In genomic region chr2:181364860-181365596, GRCm38 (mm10) we compare ENCODE assay signal across 8 mouse cellular contexts. TPM values are rescaled to one million over a fixed set of nuclear protein-coding genes. Genes with fewer than 3 reads are reported as not detected.
DNase-seq lines count a peak whose midpoint lies in the region; ATAC-seq and TF ChIP-seq lines count a peak whose summit lies in the region.

Gene Zgpat (plus strand): TSS chr2:181364928.
Gene Arfrp1 (minus strand): TSS chr2:181365404.

- H3K9me3 ChIP-seq in ES-E14 (ENCODE audit: control insufficient read depth, insufficient read depth, low read depth, low read length) = no peaks in the 10 kb centered on the region
- H3K9me3 ChIP-seq in forebrain, embryonic 16.5 days (ENCODE audit: control insufficient read depth, low read length) = no peaks in the 10 kb centered on the region
- H3K9me3 ChIP-seq in lung, embryonic 14.5 days (ENCODE audit: low read depth, low read length) = no peaks in the 10 kb centered on the region

- intact Hi-C loops in heart, postnatal 36 days (cut with DNase I) = no loop called here

- H3K4me3 ChIP-seq in ES-E14 (ENCODE audit: insufficient read depth in 1 of 2, low read depth in 1 of 2, low read length in 2 of 2, poor library complexity in 1 of 2, severe bottlenecking in 1 of 2) = peak within 1 kb of the TSS; percentile 91 to 98
- H3K4me3 ChIP-seq in forebrain, embryonic 16.5 days (replicated peaks; ENCODE audit: low read length) = peak within 1 kb of the TSS; percentile 93
- H3K4me3 ChIP-seq in layer of hippocampus, adult 2 months = peak within 1 kb of the TSS; percentile 77
- H3K4me3 ChIP-seq in lung, embryonic 14.5 days (ENCODE audit: low read depth, low read length) = peak within 1 kb of the TSS; percentile 91
- peak within 1 kb of the TSS; percentile 74 for H3K4me3 ChIP-seq in olfactory bulb, adult 2 months (ENCODE audit: insufficient read depth, low read depth, low read length)
- H3K4me3 ChIP-seq in thymus, adult 2 months (ENCODE audit: control insufficient read depth, insufficient read depth, low read length) = peak within 1 kb of the TSS; percentile 84

- 0 out of 2 replicates have a peak, but pooled peaks have one; percentile 15 for TF ChIP-seq CTCF in layer of hippocampus, adult 2 months (conservative IDR thresholded peaks at IDR 0.05)
- no peak for TF ChIP-seq CTCF in lung, embryonic 14.5 days (IDR thresholded peaks at IDR 0.05; ENCODE audit: low read depth)
- no peak for TF ChIP-seq CTCF in olfactory bulb, adult 2 months (IDR thresholded peaks at IDR 0.05; ENCODE audit: insufficient read depth, low read depth, low read length)
- peak; percentile 58; the same call in 1 of the 2 replicates for TF ChIP-seq CTCF in thymus, adult 2 months (IDR thresholded peaks at IDR 0.05; ENCODE audit: borderline replicate concordance, control insufficient read depth, extremely low read depth, insufficient read depth, low read length, poor library complexity)

- H3K27ac ChIP-seq in ES-E14 (ENCODE audit: insufficient read depth, low read depth, low read length, poor library complexity, severe bottlenecking) = peak within 1 kb of the TSS; percentile 65
- peak within 1 kb of the TSS; percentile 79 for H3K27ac ChIP-seq in forebrain, embryonic 16.5 days (ENCODE audit: low read length)
- peak within 1 kb of the TSS; percentile 96 for H3K27ac ChIP-seq in layer of hippocampus, adult 2 months
- H3K27ac ChIP-seq in lung, embryonic 14.5 days (ENCODE audit: low read depth) = peak within 1 kb of the TSS; percentile 94
- H3K27ac ChIP-seq in olfactory bulb, adult 2 months (ENCODE audit: insufficient read depth, low read depth, low read length) = peak within 1 kb of the TSS; percentile 80
- H3K27ac ChIP-seq in thymus, adult 2 months (ENCODE audit: control insufficient read depth, insufficient read depth, low read length) = peak within 1 kb of the TSS; percentile 30

- peak; percentile 91 for ATAC-seq in forebrain, embryonic 16.5 days
- peak; percentile 93 for ATAC-seq in lung, embryonic 14.5 days (ENCODE audit: insufficient read depth)

- H3K27me3 ChIP-seq in forebrain, embryonic 16.5 days (replicated peaks; ENCODE audit: control insufficient read depth, insufficient read depth, low read length) = no peaks in the 10 kb centered on the region
- H3K27me3 ChIP-seq in lung, embryonic 14.5 days (ENCODE audit: insufficient read depth, low read length) = no peaks in the 10 kb centered on the region
- H3K27me3 ChIP-seq in thymus, adult 2 months (ENCODE audit: control insufficient read depth, insufficient read depth, low read length) = no peaks in the 10 kb centered on the region

- peak; percentile 70 for DNase-seq in ES-E14 (ENCODE audit: low read depth, low spot score)
- DNase-seq in cerebellum, adult 11-12 months = peak; percentile 88
- DNase-seq in heart, postnatal 36 days = peak; percentile 88 to 90
- peak; percentile 88 to 89 for DNase-seq in layer of hippocampus, adult 2 months (ENCODE audit: low spot score in 2 of 2)
- peak; percentile 94 for DNase-seq in lung, embryonic 14.5 days
- DNase-seq in thymus, adult 2 months = peak; percentile 86

- H3K4me2 ChIP-seq in forebrain, embryonic 16.5 days (ENCODE audit: low read length) = peak within 1 kb of the TSS; percentile 87
- peak within 1 kb of the TSS; percentile 96 for H3K4me2 ChIP-seq in lung, embryonic 14.5 days

- H3K4me1 ChIP-seq in ES-E14 (ENCODE audit: control insufficient read depth in 2 of 2, insufficient read depth in 2 of 2, low read length in 2 of 2, poor library complexity in 1 of 2) = peaks cover 4% of the 10 kb centered on the region in 2 experiments; a peak in 1 of 4 replicates
- H3K4me1 ChIP-seq in forebrain, embryonic 16.5 days (replicated peaks; ENCODE audit: control insufficient read depth, insufficient read depth, low read length) = peaks cover 35% of the 10 kb centered on the region
- H3K4me1 ChIP-seq in lung, embryonic 14.5 days (ENCODE audit: insufficient read depth) = peaks cover 16% of the 10 kb centered on the region
- peaks cover 3% of the 10 kb centered on the region; the same call in 1 of the 2 replicates for H3K4me1 ChIP-seq in olfactory bulb, adult 2 months (ENCODE audit: control insufficient read depth, insufficient read depth, low read length)
- H3K4me1 ChIP-seq in thymus, adult 2 months (replicated peaks; ENCODE audit: control insufficient read depth, insufficient read depth, low read length) = peaks cover 10% of the 10 kb centered on the region

- under 1% methylated on average over 71 of the region's 71 CpGs for WGBS in forebrain, embryonic 16.5 days
- under 1% methylated on average over 71 of the region's 71 CpGs for WGBS in lung, embryonic 14.5 days
- under 1% methylated on average over 68 of the region's 71 CpGs for WGBS in olfactory bulb, adult 2 months
- 1% methylated on average over 71 of the region's 71 CpGs for WGBS in thymus, adult 2 months

- peak within 1 kb of the TSS; percentile 96 for H3K9ac ChIP-seq in ES-E14 (ENCODE audit: insufficient read depth, low read depth, low read length, poor library complexity, severe bottlenecking)
- peak within 1 kb of the TSS; percentile 91 for H3K9ac ChIP-seq in forebrain, embryonic 16.5 days (replicated peaks; ENCODE audit: low read depth, low read length)
- H3K9ac ChIP-seq in lung, embryonic 14.5 days = peak within 1 kb of the TSS; percentile 91

- in situ Hi-C loops in ES-E14 (cut with MboI; ENCODE audit: low sequenced_read_pairs in 2 of 2, unreplicated experiment in 2 of 2) = no loop called here

- peak; percentile 72 for TF ChIP-seq POLR2A in olfactory bulb, adult 2 months (IDR thresholded peaks at IDR 0.05; ENCODE audit: insufficient read depth, low read depth, low read length)
- peak; percentile 61; the same call in 1 of the 2 replicates for TF ChIP-seq POLR2A in thymus, adult 2 months (IDR thresholded peaks at IDR 0.05; ENCODE audit: control insufficient read depth, extremely low read depth, insufficient read depth, low read length, poor library complexity)

- peaks cover 11% of the 10 kb centered on the region for H3K36me3 ChIP-seq in ES-E14 (ENCODE audit: control insufficient read depth, insufficient read depth, low read length, poor library complexity, severe bottlenecking)
- peaks cover 21% of the 10 kb centered on the region for H3K36me3 ChIP-seq in forebrain, embryonic 16.5 days (ENCODE audit: control insufficient read depth, insufficient read depth)
- peaks cover 43% of the 10 kb centered on the region for H3K36me3 ChIP-seq in lung, embryonic 14.5 days (ENCODE audit: insufficient read depth)
- peaks cover 14% of the 10 kb centered on the region for H3K36me3 ChIP-seq in thymus, adult 2 months (ENCODE audit: control insufficient read depth, insufficient read depth, low read length)

TF ChIP-seq in ES-E14, 5 proteins besides CTCF, POLR2A, EP300 and RAD21:
- TF ChIP-seq CHD2 (IDR thresholded peaks at IDR 0.05; ENCODE audit: low read depth, low read length) = no peak
- TF ChIP-seq ZNF384 (IDR thresholded peaks at IDR 0.05; ENCODE audit: low read depth, low read length) = no peak
- TF ChIP-seq MAFK (IDR thresholded peaks at IDR 0.05; ENCODE audit: insufficient read depth, low read depth, low read length) = no peak
- no peak for TF ChIP-seq ZC3H11A (IDR thresholded peaks at IDR 0.05; ENCODE audit: borderline replicate concordance, low read depth, low read length)
- TF ChIP-seq HCFC1 (IDR thresholded peaks at IDR 0.05; ENCODE audit: borderline replicate concordance, insufficient read depth, low read length) = peak; percentile 79

RNA-seq across cellular contexts. Expression of gene Zgpat, which starts in this region (rescaled TPM):
- 43.5 and 61.3 TPM in 2 replicates for total RNA-seq in ES-E14 (2012; rRNA removed)
- 81.6 and 91.5 TPM in 2 replicates for polyA plus RNA-seq in forebrain, embryonic 16.5 days (2015; fragmentation: Nextera tagmentation; extraction: Ambion mirVana)
- 10 to 100 TPM; 17.6 to 22.3 TPM for total RNA-seq in heart, postnatal 36 days (2021)
- total RNA-seq in layer of hippocampus, adult 2 months (2021) = 10 to 100 TPM; 78.3 to 80.7 TPM
- polyA plus RNA-seq in lung, embryonic 14.5 days (2014; fragmentation: Nextera tagmentation; extraction: Ambion mirVana) = 35.7 and 41.1 TPM in 2 replicates
- polyA plus RNA-seq in olfactory bulb, adult 2 months (2012; ENCODE audit: insufficient read depth, insufficient read length, low replicate concordance, missing spikeins) = 445 TPM in 1 of 2 replicates, not detected in the other
- 87.6 and 91.9 TPM in 2 replicates for polyA plus RNA-seq in thymus, adult 2 months (2012; rRNA removed)

RNA-seq across cellular contexts. Expression of gene Arfrp1, which starts in this region (rescaled TPM):
- 32.8 and 36.3 TPM in 2 replicates for total RNA-seq in ES-E14 (2012; rRNA removed)
- polyA plus RNA-seq in forebrain, embryonic 16.5 days (2015; fragmentation: Nextera tagmentation; extraction: Ambion mirVana) = 93.7 and 107 TPM in 2 replicates
- 10 to 100 TPM; 52.2 to 55.4 TPM for total RNA-seq in heart, postnatal 36 days (2021)
- 10 to 100 TPM; 43.2 to 50.1 TPM for total RNA-seq in layer of hippocampus, adult 2 months (2021)
- 54.1 and 54.2 TPM in 2 replicates for polyA plus RNA-seq in lung, embryonic 14.5 days (2014; fragmentation: Nextera tagmentation; extraction: Ambion mirVana)
- polyA plus RNA-seq in olfactory bulb, adult 2 months (2012; ENCODE audit: insufficient read depth, insufficient read length, low replicate concordance, missing spikeins) = not detected in 2 replicates
- 60.9 and 69.6 TPM in 2 replicates for polyA plus RNA-seq in thymus, adult 2 months (2012; rRNA removed)

Comparison
In these comparisons a context has a peak if more than half of its experiments do, and no peak if none do; other contexts are left out.
1. Peak in every context shown above with its lines: DNase-seq, ATAC-seq, H3K4me3 ChIP-seq and H3K27ac ChIP-seq.
2. H3K27ac ChIP-seq: peak in every context shown above with its lines; median percentile 96 in layer of hippocampus, adult 2 months; 94 in lung, embryonic 14.5 days; 80 in olfactory bulb, adult 2 months; 79 in forebrain, embryonic 16.5 days; 65 in ES-E14; 30 in thymus, adult 2 months.
3. CTCF ChIP-seq: peak in layer of hippocampus, adult 2 months (single experiment) and thymus, adult 2 months (single experiment); none in lung, embryonic 14.5 days (single experiment) and olfactory bulb, adult 2 months (single experiment).